Mouse (Mus musculus) embryo, embryonic 9.5 days (tissue): ENCODE measurements around the gene Baiap2.

ENCODE experiments used
- DNase-seq: peaks from one replicate; pipeline ENCODE4 v3.0.0-alpha.2; 2017; ENCODE audit errors: extremely low spot score

The Baiap2 gene

GRCm38 (mm10) chr11:119978701-119979100 lies 36.1 kb downstream of the Baiap2 start:
- DNase-seq = no peak

GRCm38 (mm10) chr11:119979596-119980385 lies 37.2 kb downstream of the Baiap2 start:
- no peak for DNase-seq

GRCm38 (mm10) chr11:119981769-119982168 lies 39.2 kb downstream of the Baiap2 start:
- DNase-seq = no peak

GRCm38 (mm10) chr11:119982236-119982635 lies 39.7 kb downstream of the Baiap2 start:
- DNase-seq = no peak

GRCm38 (mm10) chr11:119983151-119983550 lies 40.6 kb downstream of the Baiap2 start:
- no peak for DNase-seq

GRCm38 (mm10) chr11:119986751-119987425 lies 44.3 kb downstream of the Baiap2 start:
- DNase-seq = no peak

- DNase-seq = no peak
These were observed 45.3 kb downstream of the Baiap2 start for GRCm38 (mm10) chr11:119987876-119988275.

- no peak for DNase-seq
These were observed 45.8 kb downstream of the Baiap2 start for GRCm38 (mm10) chr11:119988391-119988790.

GRCm38 (mm10) chr11:119989115-119989564 lies 46.6 kb downstream of the Baiap2 start:
- DNase-seq = peak; percentile 34

- DNase-seq = no peak
These were observed 48.2 kb downstream of the Baiap2 start for GRCm38 (mm10) chr11:119990658-119991337.

- peak; percentile 85 for DNase-seq
These were observed 48.7 kb downstream of the Baiap2 start for GRCm38 (mm10) chr11:119991338-119991678.

- DNase-seq = no peak
These were observed 54.8 kb downstream of the Baiap2 start for GRCm38 (mm10) chr11:119997351-119997750.

GRCm38 (mm10) chr11:120002041-120002440 lies 59.5 kb downstream of the Baiap2 start:
- DNase-seq = no peak

- no peak for DNase-seq
These were observed 60.2 kb downstream of the Baiap2 start for GRCm38 (mm10) chr11:120002634-120003220.

GRCm38 (mm10) chr11:120005434-120006317 lies 63.1 kb downstream of the Baiap2 start:
- DNase-seq = no peak

- DNase-seq = no peak
These were observed 65.0 kb downstream of the Baiap2 start for GRCm38 (mm10) chr11:120007496-120008080.

- no peak for DNase-seq
These were observed 65.9 kb downstream of the Baiap2 start for GRCm38 (mm10) chr11:120008501-120008900.

GRCm38 (mm10) chr11:120008956-120009355 lies 66.4 kb downstream of the Baiap2 start:
- DNase-seq = no peak

GRCm38 (mm10) chr11:120009937-120010336 lies 67.4 kb downstream of the Baiap2 start:
- DNase-seq = no peak

- no peak for DNase-seq
These were observed 68.7 kb downstream of the Baiap2 start for GRCm38 (mm10) chr11:120011114-120011760.
